Mouse (Mus musculus) Patski (cell line): ENCODE measurements around the gene Olfr1441. TPM values are rescaled to one million over a fixed set of nuclear protein-coding genes. Genes with fewer than 3 reads are reported as not detected.

Experiments used
- ATAC-seq: fragments of 100-300 bp; one replicate; pipeline ENCODE4 v1.8.0; 2021
- CTCF ChIA-PET: fragments of 350-600 bp; sonication (Branson Sonifier 250); formaldehyde crosslinking; loops from one replicate; lab custom pipeline; 2022; ENCODE audit warnings: inconsistent platforms; lab: Charles Lee
- POLR2A ChIA-PET: fragments of 350-600 bp; sonication (Branson Sonifier 250); formaldehyde crosslinking; loops from one replicate; lab custom pipeline; 2022; ENCODE audit warnings: antibody characterized with exemption, inconsistent platforms; lab: Charles Lee
- DNase-seq: peaks from one replicate; pipeline ENCODE4 v3.0.0-alpha.2; 2011; ENCODE audit warnings: low read depth, low spot score
- H3K27me3 ChIP-seq: fragments of 371-371 bp; one replicate; pipeline ENCODE4 v1.5.1; 2021
- CTCF ChIP-seq: fragments of 100-300 bp; IDR thresholded peaks from one replicate; pipeline ENCODE4 v1.5.1; 2021
- in situ Hi-C: fragments of 300-500 bp; cut with MboI; formaldehyde crosslinking; loops from 3 replicates; pipeline ENCODE4 v1.11.1; 2018; ENCODE audit warnings: low pct_unique_long_range_greater_than_20kb, mixed read lengths
- polyA plus RNA-seq: library from polyadenylated mRNA; unstranded; gene quantifications from one replicate; pipeline ENCODE4 v1.2.3, GENCODE M21; 2021

The Olfr1441 gene
- not detected for polyA plus RNA-seq

DNA sequence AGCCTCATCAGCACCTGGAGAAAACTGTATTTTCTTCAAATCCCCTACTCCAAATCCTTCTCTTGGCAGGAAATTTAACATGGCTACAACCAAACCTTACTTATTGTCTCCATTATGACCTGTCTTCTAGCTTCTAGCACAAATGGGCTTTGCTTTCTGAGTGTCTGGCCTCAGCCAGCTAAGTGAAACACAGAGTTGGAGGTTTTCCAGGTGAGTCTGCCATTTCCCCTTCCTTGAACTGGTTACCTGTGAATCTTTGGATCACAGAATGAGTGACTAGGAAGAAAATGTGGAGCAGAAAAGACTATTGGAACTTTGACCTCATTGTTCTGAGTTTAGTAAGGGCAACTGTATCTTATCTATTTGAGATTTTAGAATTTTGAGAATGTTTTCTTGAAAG, at the start of gene Olfr1441:
Gene Olfr1441 (plus strand): TSS at position 73 of the 400 bp plus-strand sequence.
- DNase-seq (no peak), ATAC-seq (no peak)
- in situ Hi-C loops, result no loop called here
- peaks cover 27% of the 10 kb centered on the region for H3K27me3 ChIP-seq
- ChIA-PET CTCF (interaction anchor here (1.2 kb wide), 1 partner anchor 12 kb away, joined by 4 read pairs; no protein-coding TSS in a partner anchor), POLR2A (no interaction called here)
- TF ChIP-seq CTCF, result no peak

DNA sequence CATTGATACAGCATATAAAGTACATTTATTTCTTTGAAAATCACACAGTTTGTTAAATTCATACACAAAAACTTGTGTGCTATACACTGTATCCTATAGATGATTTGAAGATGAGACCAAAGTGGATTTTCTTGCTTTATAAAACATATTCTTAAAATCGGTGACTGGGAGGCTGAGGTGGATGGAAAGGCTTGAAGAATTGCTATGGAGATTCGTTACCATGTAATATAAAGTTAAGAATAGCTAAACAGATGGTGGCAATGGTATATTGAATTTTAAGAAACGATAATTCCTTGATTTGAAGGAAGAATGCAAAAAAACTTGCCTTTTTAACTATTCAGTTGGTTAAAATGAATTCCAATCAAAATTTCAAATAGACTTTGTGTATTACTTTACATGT, 44.2 kb upstream of the Olfr1441 start:
- ChIA-PET POLR2A (no interaction called here), CTCF (interaction anchor here (1.6 kb wide), 1 partner anchor 14 kb away, joined by 3 read pairs; no protein-coding TSS in a partner anchor)
- TF ChIP-seq CTCF, result no peak
- ATAC-seq (no peak), DNase-seq (no peak)
- H3K27me3 ChIP-seq, result peaks cover 4% of the 10 kb centered on the region
- in situ Hi-C loops, result no loop called here

DNA sequence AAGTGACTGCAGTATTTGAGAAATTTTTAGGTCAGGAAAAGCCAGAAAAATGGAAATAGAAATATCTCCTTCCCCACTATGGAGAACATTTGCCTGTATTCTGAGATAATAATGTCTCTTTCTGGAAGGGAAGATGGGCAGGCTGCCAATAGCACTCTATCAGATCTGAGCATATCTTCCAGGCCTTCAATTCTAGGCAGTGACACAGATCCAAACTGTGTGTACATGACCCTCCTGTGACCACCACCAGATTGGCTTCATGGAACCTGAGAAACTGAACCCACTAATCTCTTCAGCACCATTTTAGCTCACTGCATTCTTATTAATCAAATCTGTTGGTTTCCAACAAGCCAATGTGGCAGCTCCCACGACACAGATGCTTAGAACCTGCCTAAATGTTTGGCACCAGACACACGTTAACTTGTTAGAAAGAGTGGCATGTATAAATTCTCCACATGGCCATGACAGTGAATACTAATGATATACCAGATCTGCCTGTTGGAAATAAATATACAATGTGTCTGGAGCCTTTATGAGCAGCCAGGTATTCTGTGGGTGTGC, 42.7 kb upstream of the Olfr1441 start:
- CTCF ChIA-PET, result no interaction called here
- H3K27me3 ChIP-seq, result peaks cover 4% of the 10 kb centered on the region

DNA sequence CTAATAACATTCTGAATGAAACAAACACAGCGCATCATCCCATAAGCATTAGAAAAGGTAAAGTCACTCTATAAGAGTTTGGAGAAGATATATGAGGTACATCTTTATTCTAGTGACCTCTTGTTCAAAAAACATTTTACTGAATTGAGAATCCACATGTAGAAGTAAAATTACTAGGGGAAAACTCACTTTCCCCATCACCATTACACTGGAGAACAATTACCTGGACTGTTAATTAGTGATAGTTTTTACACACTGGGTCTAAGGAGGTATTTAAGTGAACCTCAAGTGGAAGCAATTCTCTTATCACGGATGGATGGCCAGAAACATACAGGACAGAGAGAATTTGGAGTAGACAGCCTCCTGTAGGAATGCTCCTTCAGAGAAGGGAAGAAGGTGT, 30.3 kb upstream of the Olfr1441 start, which contains the start of gene Olfr1440:
Gene Olfr1440 (plus strand): TSS at position 301 of the 400 bp plus-strand sequence.
- no peak for ATAC-seq
- no peaks in the 10 kb centered on the region for H3K27me3 ChIP-seq
- no peak for TF ChIP-seq CTCF
- ChIA-PET CTCF (interaction anchor here (1.1 kb wide), 1 partner anchor 281 kb away, joined by 3 read pairs; no protein-coding TSS in a partner anchor), POLR2A (no interaction called here)
- in situ Hi-C loops, result no loop called here
- no peak for DNase-seq

More for the DNA sequence above, 42.7 kb upstream of the Olfr1441 start:
- in situ Hi-C loops, result no loop called here
- no peak for DNase-seq
- TF ChIP-seq CTCF, result no peak
- POLR2A ChIA-PET, result no interaction called here
- no peak for ATAC-seq

DNA sequence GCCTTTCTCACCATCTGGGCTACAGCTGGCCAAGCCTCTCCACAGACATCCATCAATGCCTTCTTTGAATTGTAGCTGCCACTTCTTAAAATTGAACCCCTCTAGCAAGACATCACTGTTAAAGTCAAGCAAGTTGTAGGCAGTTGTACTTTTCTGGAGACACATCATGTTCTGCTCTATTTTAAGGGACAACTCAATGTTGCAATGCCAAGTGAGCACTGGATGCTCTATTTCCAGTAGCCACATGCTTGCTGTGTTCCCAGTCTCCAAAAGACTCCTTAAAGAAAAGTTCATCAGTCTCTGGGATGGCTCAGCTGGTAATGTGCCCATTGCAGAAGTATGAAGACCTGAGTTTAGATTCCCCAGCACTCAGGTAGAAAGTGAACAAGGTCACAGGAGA, 3.5 kb upstream of the Olfr1441 start:
- no peak for TF ChIP-seq CTCF
- ChIA-PET POLR2A (no interaction called here), CTCF (no interaction called here)
- in situ Hi-C loops, result no loop called here
- DNase-seq, result no peak
- ATAC-seq, result no peak
- peaks cover 28% of the 10 kb centered on the region for H3K27me3 ChIP-seq

DNA sequence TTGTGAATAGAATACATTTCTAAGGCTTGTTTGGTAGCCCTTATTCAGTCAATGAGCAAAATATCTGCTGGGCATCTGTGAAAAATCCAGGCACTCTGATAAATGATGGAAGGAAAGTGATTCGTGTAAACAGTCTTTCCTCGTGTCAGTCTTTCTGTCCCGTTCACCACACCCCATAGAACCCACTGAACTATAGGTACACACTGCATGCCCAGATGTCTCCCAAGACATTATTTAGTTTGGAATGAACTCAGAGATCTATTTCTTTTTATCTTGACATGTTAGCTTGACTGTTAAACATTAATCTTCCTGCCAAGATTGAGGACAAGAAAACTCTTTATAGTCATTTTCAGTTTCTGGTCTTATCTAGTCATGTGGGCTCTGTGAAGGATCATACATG, 1.1 kb downstream of the Olfr1441 start:
- in situ Hi-C loops, result no loop called here

DNA sequence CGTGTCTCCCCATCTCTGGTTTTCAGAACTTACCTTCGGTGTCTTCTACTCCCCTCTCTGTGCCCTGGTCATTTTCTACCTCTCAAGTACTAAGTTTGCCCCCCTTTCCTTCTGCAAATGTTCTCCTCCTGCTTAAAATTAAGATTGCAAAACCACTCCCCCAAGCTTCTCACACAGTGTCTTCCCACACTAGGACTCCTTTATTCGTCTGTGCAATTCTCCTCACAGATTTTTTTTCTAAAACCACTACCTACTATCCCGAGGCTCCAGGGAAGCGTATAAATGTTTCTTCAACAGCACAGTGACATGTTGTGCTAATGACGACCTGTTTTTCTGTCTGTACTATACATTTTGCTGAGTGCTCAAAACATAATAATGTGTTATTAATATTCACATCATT, 3.3 kb downstream of the Olfr1441 start:
- ChIA-PET CTCF (interaction anchor here (1.1 to 1.6 kb wide), 2 partner anchors 10 to 81 kb away, joined by 3 to 5 read pairs; no protein-coding TSS in a partner anchor), POLR2A (no interaction called here)
- ATAC-seq (no peak), DNase-seq (no peak)
- in situ Hi-C loops, result loop anchor here (10.0 kb wide), 1 partner anchor 286 kb away; no protein-coding TSS in a partner anchor
- H3K27me3 ChIP-seq, result peaks cover 41% of the 10 kb centered on the region
- no peak for TF ChIP-seq CTCF

More for the DNA sequence above, 1.1 kb downstream of the Olfr1441 start:
- DNase-seq (no peak), ATAC-seq (no peak)
- TF ChIP-seq CTCF, result no peak
- H3K27me3 ChIP-seq, result peaks cover 32% of the 10 kb centered on the region
- CTCF ChIA-PET, result interaction anchor here (1.5 kb wide), 1 partner anchor 100 kb away, joined by 3 read pairs; no protein-coding TSS in a partner anchor
- POLR2A ChIA-PET, result interaction anchor here (2.0 kb wide), 1 partner anchor 11 kb away, joined by 4 read pairs; no protein-coding TSS in a partner anchor

DNA sequence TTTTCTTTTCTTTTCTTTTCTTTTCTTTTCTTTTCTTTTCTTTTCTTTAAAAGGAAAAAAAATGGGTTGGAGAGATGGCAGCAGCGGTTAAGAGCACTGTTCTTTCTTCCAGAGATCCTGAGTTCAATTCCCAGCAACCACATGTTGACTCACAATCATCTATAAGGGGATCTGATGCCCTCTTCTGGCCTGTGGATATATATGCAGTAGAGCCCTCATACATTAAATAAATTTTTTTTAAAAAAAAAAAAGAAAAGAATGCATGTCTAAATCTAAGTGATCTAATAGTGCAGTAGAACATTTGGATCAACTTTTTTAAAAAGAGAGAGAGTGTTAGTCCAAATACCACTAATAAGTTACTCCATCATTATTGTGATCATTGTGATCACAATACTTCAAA, 4.4 kb downstream of the Olfr1441 start:
- ATAC-seq (no peak), DNase-seq (no peak)
- ChIA-PET CTCF (interaction anchor here (1.1 kb wide), 1 partner anchor 80 kb away, joined by 3 read pairs; no protein-coding TSS in a partner anchor), POLR2A (no interaction called here)
- in situ Hi-C loops, result loop anchor here (10.0 kb wide), 1 partner anchor 287 kb away; no protein-coding TSS in a partner anchor
- peak; percentile 42 for TF ChIP-seq CTCF
- H3K27me3 ChIP-seq, result peaks cover 41% of the 10 kb centered on the region

DNA sequence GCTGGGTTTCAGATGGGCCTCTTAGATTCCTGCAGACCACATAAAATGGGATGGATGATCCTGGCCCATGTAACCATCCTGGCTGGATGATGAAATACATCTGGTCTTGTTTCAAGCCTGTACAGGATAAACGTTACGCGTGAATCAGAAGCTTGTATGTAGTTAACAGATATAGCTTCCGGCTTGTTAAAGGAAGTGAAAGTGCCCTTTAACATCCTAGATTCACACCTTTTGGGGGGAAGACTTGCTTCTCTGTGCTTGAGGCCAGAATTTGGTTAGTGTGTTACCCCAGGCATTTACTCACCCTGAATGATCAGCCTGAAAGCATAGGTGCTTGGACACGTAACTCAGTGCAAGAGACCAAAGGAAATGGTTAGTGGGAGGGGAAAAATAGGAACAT, 9.9 kb downstream of the Olfr1441 start:
- DNase-seq (no peak), ATAC-seq (no peak)
- in situ Hi-C loops, result loop anchor here (10.0 to 25.0 kb wide), 2 partner anchors 292 to 1385 kb away; partner anchors contain the start of gene Olfr1499
- H3K27me3 ChIP-seq, result peaks cover 47% of the 10 kb centered on the region
- ChIA-PET CTCF (interaction anchor here (1.1 kb wide), 1 partner anchor 11 kb away, joined by 3 read pairs; no protein-coding TSS in a partner anchor), POLR2A (no interaction called here)
- TF ChIP-seq CTCF, result no peak

DNA sequence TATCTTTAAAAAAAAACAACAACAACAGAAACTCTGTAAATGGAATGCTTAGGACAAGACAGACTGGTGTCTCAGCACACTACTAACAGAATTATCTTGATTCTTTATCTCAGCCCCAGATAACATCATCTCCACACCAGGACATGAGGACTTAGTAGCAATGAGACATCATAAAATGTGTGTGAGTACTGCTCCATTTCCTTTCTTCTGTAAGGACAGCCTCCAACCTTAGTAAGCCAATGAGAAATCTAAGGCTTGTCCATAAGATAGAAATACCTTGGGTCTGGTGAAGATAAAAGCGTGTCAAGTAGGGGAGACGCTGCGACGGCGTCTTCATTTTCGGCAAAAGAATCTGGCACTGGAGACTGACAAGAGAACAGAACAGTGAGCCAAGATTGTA, 10.4 kb downstream of the Olfr1441 start, which contains the start of gene Pfpl:
Gene Pfpl (plus strand): TSS at position 301 of the 400 bp plus-strand sequence.
- peaks cover 47% of the 10 kb centered on the region for H3K27me3 ChIP-seq
- ChIA-PET CTCF (no interaction called here), POLR2A (no interaction called here)
- ATAC-seq (no peak), DNase-seq (no peak)
- TF ChIP-seq CTCF, result no peak
- in situ Hi-C loops, result loop anchor here (10.0 to 25.0 kb wide), 2 partner anchors 293 to 1385 kb away; partner anchors contain the start of gene Olfr1499

DNA sequence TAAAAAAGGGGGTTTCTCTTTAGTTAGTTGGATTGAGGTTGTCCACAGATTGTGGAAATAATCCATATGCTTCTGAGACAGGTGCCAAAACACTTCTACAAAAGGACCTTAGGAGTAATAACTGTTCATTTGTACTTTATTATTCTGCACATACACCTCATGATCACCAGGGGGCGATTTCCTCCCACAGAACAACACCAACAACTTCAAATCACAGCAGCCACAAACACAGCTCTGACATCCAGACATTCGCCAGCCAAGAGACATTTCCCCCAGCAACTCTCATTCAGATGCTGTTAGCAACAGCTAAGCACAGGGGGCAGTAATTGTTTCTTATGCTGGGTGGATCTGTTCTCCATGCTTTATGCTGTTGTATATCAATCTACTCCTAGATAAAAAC, 15.8 kb downstream of the Olfr1441 start:
- peak; percentile 86 for TF ChIP-seq CTCF
- ChIA-PET POLR2A (no interaction called here), CTCF (interaction anchor here (0.8 to 5.9 kb wide), 9 partner anchors 11 to 160 kb away, joined by 3 to 44 read pairs (median 4); partner anchors contain the start of gene Dtx4)
- in situ Hi-C loops, result loop anchor here (5.0 to 25.0 kb wide), 4 partner anchors 34 to 1379 kb away; partner anchors contain the start of genes Dtx4 and Olfr1499
- ATAC-seq, result peak; percentile 82
- peaks cover 25% of the 10 kb centered on the region for H3K27me3 ChIP-seq
- DNase-seq, result peak; percentile 12
